In the genomic region with DNA sequence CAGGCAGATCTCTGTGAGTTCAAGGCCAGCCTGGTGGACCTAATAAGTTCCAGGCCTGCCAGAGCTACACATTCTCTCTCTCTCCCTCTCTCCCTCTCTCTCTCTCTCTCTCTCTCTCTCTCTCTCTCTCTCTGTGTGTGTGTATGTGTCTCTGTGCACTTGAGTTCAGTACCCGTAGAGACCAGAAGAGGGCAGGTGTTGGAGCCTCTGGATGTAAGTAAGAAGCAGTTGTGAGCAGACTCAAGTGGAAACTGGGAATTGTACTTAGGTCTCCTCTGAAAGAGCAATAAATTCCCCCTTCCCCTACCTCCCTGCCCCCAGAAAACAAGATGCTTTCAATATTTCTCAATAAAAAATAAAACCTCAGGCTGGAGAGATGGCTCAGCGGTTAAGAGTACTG, we compare ENCODE assay signal across 26 mouse cellular contexts. TPM values are rescaled to one million over a fixed set of nuclear protein-coding genes. Genes with fewer than 3 reads are reported as not detected.
DNase-seq lines count a peak whose midpoint lies in the region; ATAC-seq and TF ChIP-seq lines count a peak whose summit lies in the region.
"Had no signal": no experiment of that assay in that cellular context is flagged by ENCODE, and none has a peak within 500 bp of the region (broad histone marks: within the 10 kb centered on the region; RNA-seq: fewer than 3 reads in every experiment).

No protein-coding gene starts in this region.

- DNase-seq in liver, embryonic 13.5 days = no peak
- no peak for DNase-seq in liver, embryonic 11.5 days (ENCODE audit: low spot score)
- DNase-seq in A20 (ENCODE audit: low read depth, low spot score) (peak; percentile 29), ZHBTc4 (ENCODE audit: low read depth, low spot score) (peak; percentile 74)
- DNase-seq in spleen, adult 18-20 months = no peak
- DNase-seq: adrenal gland, postnatal 25 days; cerebellum, adult 11-12 months; cerebellum, adult 9-11 months; embryo, embryonic 11 days; gastrocnemius, postnatal 25 days; heart, adult 18-20 months; heart, postnatal 4 days; kidney, adult 11 months; kidney, postnatal 14 days; left cerebral cortex, postnatal 4 days; lung, adult 18-20 months; lung, postnatal 14 days; thymus, postnatal 4 days had no signal

- no peak overlapping the region for H3K4me3 ChIP-seq in liver, embryonic 13.5 days (replicated peaks)
- no peak overlapping the region for H3K4me3 ChIP-seq in liver, embryonic 11.5 days (ENCODE audit: low read depth, low read length)
- no peak overlapping the region for H3K4me3 ChIP-seq in E14TG2a.4 (replicated peaks; ENCODE audit: low read length)
- no peak overlapping the region for H3K4me3 ChIP-seq in forebrain, embryonic 12.5 days (replicated peaks)
- H3K4me3 ChIP-seq: embryonic facial prominence, embryonic 12.5 days; hindbrain, embryonic 13.5 days; megakaryocyte, embryonic 14.5 days; midbrain, embryonic 13.5 days; neural tube, embryonic 13.5 days had no signal

- peak; percentile 39 for TF ChIP-seq CTCF in E14TG2a.4 (conservative IDR thresholded peaks at IDR 0.05; ENCODE audit: low read length)

- no peaks in the 10 kb centered on the region for H3K27me3 ChIP-seq in liver, embryonic 13.5 days
- no peaks in the 10 kb centered on the region for H3K27me3 ChIP-seq in liver, embryonic 11.5 days (replicated peaks; ENCODE audit: control insufficient read depth, insufficient read depth, low read length)
- H3K27me3 ChIP-seq in E14TG2a.4 (ENCODE audit: insufficient read depth, low read length) = no peaks in the 10 kb centered on the region
- no peaks in the 10 kb centered on the region for H3K27me3 ChIP-seq in forebrain, embryonic 12.5 days
- H3K27me3 ChIP-seq: embryonic facial prominence, embryonic 12.5 days; hindbrain, embryonic 13.5 days; megakaryocyte, embryonic 14.5 days; midbrain, embryonic 13.5 days; neural tube, embryonic 13.5 days had no signal

- H3K4me1 ChIP-seq in liver, embryonic 13.5 days (replicated peaks) = peaks cover 23% of the 10 kb centered on the region
- no peaks in the 10 kb centered on the region for H3K4me1 ChIP-seq in liver, embryonic 11.5 days (replicated peaks; ENCODE audit: control insufficient read depth, insufficient read depth, low read length)
- peaks cover 36% of the 10 kb centered on the region for H3K4me1 ChIP-seq in E14TG2a.4 (replicated peaks; ENCODE audit: low read depth, low read length)
- no peaks in the 10 kb centered on the region; the same call in 1 of the 2 replicates for H3K4me1 ChIP-seq in forebrain, embryonic 12.5 days
- H3K4me1 ChIP-seq: embryonic facial prominence, embryonic 12.5 days; midbrain, embryonic 13.5 days; neural tube, embryonic 13.5 days had no signal

- no peak overlapping the region for H3K9ac ChIP-seq in liver, embryonic 13.5 days
- H3K9ac ChIP-seq in liver, embryonic 11.5 days (ENCODE audit: low read depth, low read length) = no peak overlapping the region
- no peak overlapping the region for H3K9ac ChIP-seq in forebrain, embryonic 12.5 days
- H3K9ac ChIP-seq: embryonic facial prominence, embryonic 12.5 days; hindbrain, embryonic 13.5 days; midbrain, embryonic 13.5 days; neural tube, embryonic 13.5 days had no signal

- 91% methylated on average over 2 of the region's 2 CpGs for WGBS in liver, embryonic 13.5 days (ENCODE audit: insufficient replicate concordance)
- 92% methylated on average over 2 of the region's 2 CpGs for WGBS in liver, embryonic 11.5 days
- 94% methylated on average over 2 of the region's 2 CpGs for WGBS in forebrain, embryonic 12.5 days

- H3K4me2 ChIP-seq in liver, embryonic 13.5 days = 0 out of 2 replicates have a peak overlapping the region, but pooled peaks have one; percentile 24
- no peak overlapping the region for H3K4me2 ChIP-seq in liver, embryonic 11.5 days
- H3K4me2 ChIP-seq in forebrain, embryonic 12.5 days = no peak overlapping the region
- H3K4me2 ChIP-seq: embryonic facial prominence, embryonic 12.5 days; heart, embryonic 11.5 days; hindbrain, embryonic 13.5 days; midbrain, embryonic 13.5 days; neural tube, embryonic 13.5 days had no signal

- H3K27ac ChIP-seq in liver, embryonic 13.5 days = no peak overlapping the region
- H3K27ac ChIP-seq in liver, embryonic 11.5 days (ENCODE audit: low read depth, low read length) = no peak overlapping the region
- H3K27ac ChIP-seq in forebrain, embryonic 12.5 days = no peak overlapping the region
- H3K27ac ChIP-seq: embryonic facial prominence, embryonic 12.5 days; hindbrain, embryonic 13.5 days; midbrain, embryonic 13.5 days; neural tube, embryonic 13.5 days had no signal

- H3K9me3 ChIP-seq in liver, embryonic 13.5 days (replicated peaks) = no peaks in the 10 kb centered on the region
- H3K9me3 ChIP-seq in liver, embryonic 11.5 days (ENCODE audit: control insufficient read depth, low read length) = no peaks in the 10 kb centered on the region
- H3K9me3 ChIP-seq in E14TG2a.4 (ENCODE audit: low read length) = no peaks in the 10 kb centered on the region
- H3K9me3 ChIP-seq in forebrain, embryonic 12.5 days = no peaks in the 10 kb centered on the region
- H3K9me3 ChIP-seq: embryonic facial prominence, embryonic 12.5 days; hindbrain, embryonic 13.5 days; megakaryocyte, embryonic 14.5 days; midbrain, embryonic 13.5 days; neural tube, embryonic 13.5 days had no signal

- H3K36me3 ChIP-seq in liver, embryonic 13.5 days = peaks cover 28% of the 10 kb centered on the region
- peaks cover 19% of the 10 kb centered on the region for H3K36me3 ChIP-seq in liver, embryonic 11.5 days (ENCODE audit: control insufficient read depth, insufficient read depth, low read length)
- peaks cover 27% of the 10 kb centered on the region for H3K36me3 ChIP-seq in E14TG2a.4 (ENCODE audit: insufficient read depth, low read length)
- H3K36me3 ChIP-seq in forebrain, embryonic 12.5 days (replicated peaks) = peaks cover 25% of the 10 kb centered on the region

- no peak for ATAC-seq in liver, embryonic 13.5 days (ENCODE audit: low read depth)
- no peak for ATAC-seq in liver, embryonic 11.5 days (replicated peaks; ENCODE audit: low FRiP score)
- no peak for ATAC-seq in forebrain, embryonic 12.5 days (ENCODE audit: low FRiP score)
- ATAC-seq: midbrain, embryonic 13.5 days had no signal

RNA-seq across cellular contexts. Expression of a gene that starts 7.6 kb away (rescaled TPM):
- polyA plus RNA-seq in liver, embryonic 13.5 days (2015; fragmentation: Nextera tagmentation; extraction: Ambion mirVana) = 848 and 919 TPM in 2 replicates
- polyA plus RNA-seq in liver, embryonic 11.5 days (2014; fragmentation: Nextera tagmentation; extraction: Ambion mirVana) = 1,057 and 1,087 TPM in 2 replicates
- polyA plus RNA-seq in forebrain, embryonic 12.5 days (2016; fragmentation: Nextera tagmentation; extraction: Ambion mirVana) = 710 and 725 TPM in 2 replicates

RNA-seq across cellular contexts. Expression of a gene that starts 11.1 kb away (rescaled TPM):
- polyA plus RNA-seq in liver, embryonic 13.5 days (2015; fragmentation: Nextera tagmentation; extraction: Ambion mirVana) = 18.5 and 28.3 TPM in 2 replicates
- polyA plus RNA-seq in liver, embryonic 11.5 days (2014; fragmentation: Nextera tagmentation; extraction: Ambion mirVana) = 46.8 and 47.2 TPM in 2 replicates
- polyA plus RNA-seq in forebrain, embryonic 12.5 days (2016; fragmentation: Nextera tagmentation; extraction: Ambion mirVana) = 98.5 and 100 TPM in 2 replicates

Comparison
In these comparisons a context has a peak if more than half of its experiments do, and no peak if none do; other contexts are left out.
1. DNase-seq: peak in A20 (single experiment) and ZHBTc4 (single experiment); none in liver, embryonic 13.5 days (single experiment), liver, embryonic 11.5 days (single experiment) and spleen, adult 18-20 months (0 of 2).